Mouse (Mus musculus) ES-Bruce4 (cell line): ENCODE data around the gene Zdhhc4.

ENCODE experiments used
- CTCF ChIP-seq: IDR thresholded peaks from one replicate; pipeline ENCODE4 v1.8.1; 2011; ENCODE audit warnings: low read depth, low read length
- EP300 ChIP-seq: IDR thresholded peaks from 2 replicates; pipeline ENCODE4 v1.6.1; 2011; ENCODE audit warnings: low read depth, low read length; ENCODE audit not compliant: insufficient read depth

- peak; percentile 83 for TF ChIP-seq CTCF
- no peak for TF ChIP-seq EP300
These were observed 46.2 kb upstream of the Zdhhc4 start for GRCm38 (mm10) chr5:143375242-143375641.
